Mouse (Mus musculus): ENCODE measurements at regions not wholly inside any gene's neighbourhood (a gene's known extent, or its start where the extent isn't known, plus 50 kb on each side); places are given as distances from the start of the nearest gene placed in this dataset.

DNA sequence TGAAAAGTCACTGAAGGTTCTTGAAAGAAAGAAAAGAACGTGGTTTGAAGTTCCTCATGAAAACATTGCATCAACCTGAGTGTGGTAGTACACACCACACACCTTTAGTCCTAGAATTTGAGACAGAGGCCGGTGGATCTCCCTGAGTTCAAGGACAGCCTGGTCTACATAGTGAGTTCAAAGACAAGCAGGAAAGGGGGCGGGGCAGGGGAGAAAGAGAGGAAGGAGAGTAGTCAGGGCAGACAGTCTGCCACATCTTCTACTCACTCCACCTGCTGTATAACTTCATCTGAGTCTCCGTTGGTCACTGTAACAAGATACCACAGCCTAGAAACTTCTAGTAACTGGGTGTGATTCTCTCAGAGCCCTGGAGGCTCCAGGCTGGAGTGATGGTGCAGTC, 190.2 kb upstream of the Sdk2 start:
- Histone ChIP-seq H3K27me3 (ENCODE audit: control insufficient read depth, insufficient read depth, low read length) (no peaks in the 10 kb centered on the region), H3K9ac (ENCODE audit: low read length) (no peak overlapping the region), H3K36me3 (ENCODE audit: control insufficient read depth, insufficient read depth, low read length) (no peaks in the 10 kb centered on the region), H3K9me3 (ENCODE audit: control insufficient read depth, low read length) (no peaks in the 10 kb centered on the region), H3K4me1 (replicated peaks; ENCODE audit: control insufficient read depth, insufficient read depth, low read length) (peaks cover under 1% of the 10 kb centered on the region; the same call in 1 of the 2 replicates), H3K27ac (ENCODE audit: low read depth, low read length) (no peak overlapping the region), H3K4me3 (ENCODE audit: low read depth, low read length) (no peak overlapping the region), H3K4me2 (ENCODE audit: low read depth, low read length, severe bottlenecking) (no peak overlapping the region)
- 76% methylated on average over 4 of the region's 4 CpGs for WGBS
- ATAC-seq (replicated peaks; ENCODE audit: low FRiP score) = no peak
- DNase-seq (ENCODE audit: low spot score) = no peak

DNA sequence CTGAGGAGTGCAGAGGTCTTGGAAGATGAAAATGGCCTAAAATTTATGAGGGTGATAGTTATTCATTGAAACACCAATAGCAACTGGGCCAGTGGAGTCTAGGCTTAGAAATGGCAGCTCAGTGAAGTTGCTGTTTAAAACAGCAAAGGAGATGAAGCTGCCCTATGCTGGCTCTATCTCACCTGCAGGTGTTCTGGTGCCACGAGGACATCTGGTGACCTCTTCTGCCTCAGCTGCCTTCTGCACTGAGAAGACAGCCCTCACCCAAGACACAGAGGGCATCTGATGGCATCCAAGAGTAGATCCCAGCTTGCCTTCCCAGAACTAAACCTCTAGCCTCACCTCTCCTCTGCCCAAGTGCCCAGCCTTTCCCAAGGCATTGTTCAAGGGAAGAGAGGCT, 187.5 kb upstream of the Sdk2 start:
- Histone ChIP-seq H3K36me3 (ENCODE audit: control insufficient read depth, insufficient read depth, low read length) (no peaks in the 10 kb centered on the region), H3K4me3 (ENCODE audit: low read depth, low read length) (no peak overlapping the region), H3K27me3 (ENCODE audit: control insufficient read depth, insufficient read depth, low read length) (no peaks in the 10 kb centered on the region), H3K9ac (ENCODE audit: low read length) (no peak overlapping the region), H3K9me3 (ENCODE audit: control insufficient read depth, low read length) (no peaks in the 10 kb centered on the region), H3K27ac (ENCODE audit: low read depth, low read length) (no peak overlapping the region), H3K4me1 (replicated peaks; ENCODE audit: control insufficient read depth, insufficient read depth, low read length) (no peaks in the 10 kb centered on the region; the same call in 1 of the 2 replicates), H3K4me2 (ENCODE audit: low read depth, low read length, severe bottlenecking) (no peak overlapping the region)
- ATAC-seq (replicated peaks; ENCODE audit: low FRiP score) (no peak), DNase-seq (ENCODE audit: low spot score) (no peak)
- WGBS = 74% methylated on average over 1 of the region's 1 CpGs

DNA sequence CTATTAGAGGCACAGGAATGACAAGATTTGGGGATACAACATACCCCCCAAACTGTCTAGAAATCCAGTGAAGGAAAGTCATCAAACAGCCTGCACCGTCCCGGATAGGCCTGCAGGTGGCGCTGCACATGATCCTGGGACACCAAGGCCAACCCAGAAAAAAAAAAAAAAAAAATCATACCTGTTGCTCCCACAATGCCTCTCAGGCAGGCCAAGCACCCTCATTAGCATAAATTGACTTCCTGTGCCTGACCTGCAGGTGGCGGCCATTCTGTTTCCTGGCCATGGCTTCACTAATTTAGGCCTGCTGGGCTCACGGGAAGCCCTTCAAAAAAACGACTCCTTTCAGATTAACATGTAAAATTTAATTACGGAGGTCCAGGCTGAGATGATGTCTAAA, 184.8 kb upstream of the Sdk2 start:
- Histone ChIP-seq H3K4me2 (ENCODE audit: low read depth, low read length, severe bottlenecking) (no peak overlapping the region), H3K9me3 (ENCODE audit: control insufficient read depth, low read length) (no peaks in the 10 kb centered on the region), H3K27me3 (ENCODE audit: control insufficient read depth, insufficient read depth, low read length) (no peaks in the 10 kb centered on the region), H3K4me1 (replicated peaks; ENCODE audit: control insufficient read depth, insufficient read depth, low read length) (peaks cover 2% of the 10 kb centered on the region; the same call in 1 of the 2 replicates), H3K36me3 (ENCODE audit: control insufficient read depth, insufficient read depth, low read length) (no peaks in the 10 kb centered on the region), H3K4me3 (ENCODE audit: low read depth, low read length) (no peak overlapping the region), H3K27ac (ENCODE audit: low read depth, low read length) (no peak overlapping the region), H3K9ac (ENCODE audit: low read length) (no peak overlapping the region)
- ATAC-seq (replicated peaks; ENCODE audit: low FRiP score) (no peak), DNase-seq (ENCODE audit: low spot score) (peak; percentile 64)
- WGBS = 73% methylated on average over 7 of the region's 7 CpGs

DNA sequence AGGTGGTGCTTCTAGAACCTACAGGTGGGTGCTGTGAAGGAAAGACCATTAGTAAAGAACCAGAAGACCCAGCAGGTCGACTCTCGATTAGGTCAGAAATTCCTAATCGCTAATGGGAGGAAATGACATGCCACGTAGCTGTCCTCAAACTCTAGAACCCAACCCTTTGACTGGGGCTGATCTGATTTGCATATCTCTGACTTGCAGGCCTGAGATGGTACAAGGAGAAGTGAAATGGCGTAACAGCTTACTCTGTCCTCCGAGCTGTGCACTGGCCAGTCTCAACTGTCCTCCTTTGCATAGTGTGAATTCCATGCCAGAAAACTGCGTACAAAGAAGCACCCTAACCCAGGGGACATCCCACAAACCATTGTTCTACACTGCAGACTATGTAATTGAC, 182.4 kb upstream of the Sdk2 start:
- Histone ChIP-seq H3K9ac (ENCODE audit: low read length) (no peak overlapping the region), H3K4me1 (replicated peaks; ENCODE audit: control insufficient read depth, insufficient read depth, low read length) (peaks cover 2% of the 10 kb centered on the region; the same call in 1 of the 2 replicates), H3K4me2 (ENCODE audit: low read depth, low read length, severe bottlenecking) (no peak overlapping the region), H3K27ac (ENCODE audit: low read depth, low read length) (no peak overlapping the region), H3K9me3 (ENCODE audit: control insufficient read depth, low read length) (no peaks in the 10 kb centered on the region), H3K4me3 (ENCODE audit: low read depth, low read length) (no peak overlapping the region), H3K27me3 (ENCODE audit: control insufficient read depth, insufficient read depth, low read length) (no peaks in the 10 kb centered on the region), H3K36me3 (ENCODE audit: control insufficient read depth, insufficient read depth, low read length) (no peaks in the 10 kb centered on the region)
- no peak for DNase-seq (ENCODE audit: low spot score)
- ATAC-seq (replicated peaks; ENCODE audit: low FRiP score) = no peak
- WGBS = 90% methylated on average over 7 of the region's 7 CpGs

DNA sequence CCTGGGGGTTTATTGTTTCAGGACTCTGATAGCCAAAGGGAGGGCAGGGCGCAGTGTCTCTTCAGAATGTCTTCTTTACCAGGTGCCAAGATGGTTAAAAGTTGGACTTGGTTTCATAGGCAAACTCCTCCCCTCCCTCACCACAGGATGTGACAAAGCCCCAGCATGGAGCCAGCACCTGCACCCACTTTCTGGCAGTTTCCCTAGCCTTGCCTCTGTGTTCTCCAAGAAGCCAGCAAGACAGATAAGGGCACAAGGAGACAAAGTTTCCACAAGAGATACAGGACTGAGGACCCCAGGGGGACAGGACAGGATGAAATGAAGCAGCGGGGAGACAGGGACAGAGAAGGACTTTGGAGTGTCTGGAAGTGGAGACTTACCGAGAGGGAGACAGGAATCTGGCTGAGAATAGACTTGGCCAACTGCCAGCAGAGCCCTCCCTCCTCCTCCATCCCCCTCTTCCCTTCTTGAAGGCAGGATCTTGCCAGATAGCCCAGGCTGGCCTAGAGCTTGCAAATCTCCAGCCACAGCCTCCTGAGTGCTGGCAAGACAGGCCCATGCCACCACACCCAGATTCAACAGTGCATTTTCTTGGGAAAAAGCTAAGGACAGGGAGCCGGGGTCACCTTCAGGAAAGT, 181.5 kb upstream of the Sdk2 start:
- Histone ChIP-seq H3K4me2 (ENCODE audit: low read depth, low read length, severe bottlenecking) (no peak overlapping the region), H3K27ac (ENCODE audit: low read depth, low read length) (no peak overlapping the region), H3K9ac (ENCODE audit: low read length) (no peak overlapping the region), H3K4me3 (ENCODE audit: low read depth, low read length) (no peak overlapping the region), H3K9me3 (ENCODE audit: control insufficient read depth, low read length) (no peaks in the 10 kb centered on the region), H3K27me3 (ENCODE audit: control insufficient read depth, insufficient read depth, low read length) (no peaks in the 10 kb centered on the region), H3K4me1 (replicated peaks; ENCODE audit: control insufficient read depth, insufficient read depth, low read length) (peaks cover 2% of the 10 kb centered on the region; the same call in 1 of the 2 replicates), H3K36me3 (ENCODE audit: control insufficient read depth, insufficient read depth, low read length) (no peaks in the 10 kb centered on the region)
- no peak for ATAC-seq (replicated peaks; ENCODE audit: low FRiP score)
- 74% methylated on average over 4 of the region's 4 CpGs for WGBS
- no peak for DNase-seq (ENCODE audit: low spot score)

DNA sequence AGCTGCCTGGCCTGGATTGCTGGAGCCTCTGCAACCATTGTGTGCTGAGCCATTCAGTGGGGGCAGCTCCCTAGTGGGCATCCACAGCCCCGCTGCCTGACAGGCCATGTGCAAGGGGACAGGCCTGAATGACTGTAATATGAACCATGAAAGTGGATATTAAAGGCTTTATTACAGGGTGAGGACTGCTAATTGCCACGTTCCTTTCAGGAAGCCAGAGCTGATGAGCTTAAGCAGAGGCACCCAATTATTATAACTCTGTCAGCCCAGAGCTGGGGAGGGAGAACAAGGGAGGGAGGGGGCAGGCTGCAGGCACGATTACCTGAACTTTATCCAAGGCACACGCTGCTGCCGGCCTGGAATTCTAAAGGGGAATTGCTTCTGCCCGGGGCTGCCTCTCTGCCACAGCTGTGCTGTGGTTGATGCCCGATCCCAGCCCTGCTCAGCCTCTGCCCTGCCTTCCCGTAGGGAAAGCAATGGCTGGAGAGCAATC, 172.5 kb upstream of the Sdk2 start:
- Histone ChIP-seq H3K4me1 (replicated peaks; ENCODE audit: control insufficient read depth, insufficient read depth, low read length) (peaks cover 13% of the 10 kb centered on the region), H3K4me3 (ENCODE audit: low read depth, low read length) (no peak overlapping the region), H3K36me3 (ENCODE audit: control insufficient read depth, insufficient read depth, low read length) (no peaks in the 10 kb centered on the region), H3K27ac (ENCODE audit: low read depth, low read length) (peak overlapping the region; percentile 70; the same call in 1 of the 2 replicates), H3K9ac (ENCODE audit: low read length) (peak overlapping the region; percentile 29; the same call in 1 of the 2 replicates), H3K4me2 (ENCODE audit: low read depth, low read length, severe bottlenecking) (0 out of 2 replicates have a peak overlapping the region, but pooled peaks have one; percentile 26), H3K27me3 (ENCODE audit: control insufficient read depth, insufficient read depth, low read length) (no peaks in the 10 kb centered on the region), H3K9me3 (ENCODE audit: control insufficient read depth, low read length) (no peaks in the 10 kb centered on the region)
- peak; percentile 77 for DNase-seq (ENCODE audit: low spot score)
- ATAC-seq (replicated peaks; ENCODE audit: low FRiP score) = peak; percentile 87
- 10% methylated on average over 8 of the region's 8 CpGs for WGBS

DNA sequence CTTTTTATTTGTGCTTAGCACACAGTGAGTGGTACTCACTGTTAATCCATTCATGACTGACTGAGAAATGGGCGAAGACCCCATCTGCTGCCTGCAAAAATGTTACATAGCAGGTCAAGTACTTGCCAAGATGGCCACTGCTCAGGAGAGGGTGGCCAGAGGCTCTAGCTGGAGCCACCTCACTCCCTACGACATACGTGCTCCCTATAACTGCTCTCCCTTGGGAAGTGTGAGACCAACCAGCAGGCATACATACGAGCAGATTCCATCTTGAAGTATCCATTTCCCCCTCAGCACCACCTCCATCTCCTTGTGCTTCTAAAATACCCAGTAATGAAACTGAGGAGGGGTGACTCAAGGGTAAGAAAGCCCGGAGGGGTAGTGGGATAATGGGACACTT, 172.0 kb upstream of the Sdk2 start:
- DNase-seq (ENCODE audit: low spot score) (no peak), ATAC-seq (replicated peaks; ENCODE audit: low FRiP score) (no peak)
- no peak overlapping the region for H3K4me2 ChIP-seq (ENCODE audit: low read depth, low read length, severe bottlenecking)
- H3K4me1 ChIP-seq (replicated peaks; ENCODE audit: control insufficient read depth, insufficient read depth, low read length) = peaks cover 13% of the 10 kb centered on the region
- H3K4me3 ChIP-seq (ENCODE audit: low read depth, low read length) = no peak overlapping the region
- no peaks in the 10 kb centered on the region for H3K36me3 ChIP-seq (ENCODE audit: control insufficient read depth, insufficient read depth, low read length)
- H3K27me3 ChIP-seq (ENCODE audit: control insufficient read depth, insufficient read depth, low read length) = no peaks in the 10 kb centered on the region
- peak overlapping the region; percentile 70; the same call in 1 of the 2 replicates for H3K27ac ChIP-seq (ENCODE audit: low read depth, low read length)
- no peak overlapping the region for H3K9ac ChIP-seq (ENCODE audit: low read length)
- H3K9me3 ChIP-seq (ENCODE audit: control insufficient read depth, low read length) = no peaks in the 10 kb centered on the region
- WGBS = 73% methylated on average over 5 of the region's 5 CpGs

- H3K27ac ChIP-seq (ENCODE audit: low read depth, low read length) = no peak overlapping the region
- H3K4me3 ChIP-seq (ENCODE audit: low read depth, low read length) = no peak overlapping the region
- no peak for ATAC-seq (replicated peaks; ENCODE audit: low FRiP score)
- no peak for DNase-seq (ENCODE audit: low spot score)
- H3K9ac ChIP-seq (ENCODE audit: low read length) = no peak overlapping the region
- H3K4me1 ChIP-seq (replicated peaks; ENCODE audit: control insufficient read depth, insufficient read depth, low read length) = peaks cover 13% of the 10 kb centered on the region
- 79% methylated on average over 8 of the region's 8 CpGs for WGBS
- no peaks in the 10 kb centered on the region for H3K27me3 ChIP-seq (ENCODE audit: control insufficient read depth, insufficient read depth, low read length)
- no peak overlapping the region for H3K4me2 ChIP-seq (ENCODE audit: low read depth, low read length, severe bottlenecking)
- no peaks in the 10 kb centered on the region for H3K9me3 ChIP-seq (ENCODE audit: control insufficient read depth, low read length)
- H3K36me3 ChIP-seq (ENCODE audit: control insufficient read depth, insufficient read depth, low read length) = no peaks in the 10 kb centered on the region
These were observed 171.5 kb upstream of the Sdk2 start for GRCm38 (mm10) chr11:114238316-114238715.

DNA sequence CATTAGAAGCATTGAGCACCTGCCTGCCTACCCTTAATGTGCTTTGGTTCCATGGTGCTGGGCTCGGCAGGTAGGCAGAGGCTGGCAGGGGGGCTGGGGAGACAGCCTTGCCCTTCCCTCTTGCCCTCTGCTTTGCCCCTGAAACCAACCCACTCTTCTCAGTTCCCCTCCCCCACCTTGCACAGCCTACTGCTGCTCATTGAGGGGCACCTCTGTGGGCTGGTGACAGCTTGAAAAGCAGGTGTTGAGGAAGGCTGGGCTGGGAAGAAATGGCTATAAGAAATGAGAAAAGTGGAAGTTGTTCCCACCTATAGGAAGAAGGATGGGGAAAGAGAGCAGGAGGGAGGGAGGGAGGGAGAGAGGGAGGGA, 167.7 kb upstream of the Sdk2 start:
- no peaks in the 10 kb centered on the region for H3K27me3 ChIP-seq (ENCODE audit: control insufficient read depth, insufficient read depth, low read length)
- H3K4me2 ChIP-seq (ENCODE audit: low read depth, low read length, severe bottlenecking) = no peak overlapping the region
- ATAC-seq (replicated peaks; ENCODE audit: low FRiP score) (no peak), DNase-seq (ENCODE audit: low spot score) (no peak)
- H3K4me3 ChIP-seq (ENCODE audit: low read depth, low read length) = no peak overlapping the region
- H3K9ac ChIP-seq (ENCODE audit: low read length) = no peak overlapping the region
- H3K4me1 ChIP-seq (replicated peaks; ENCODE audit: control insufficient read depth, insufficient read depth, low read length) = peaks cover 7% of the 10 kb centered on the region
- WGBS = 55% methylated on average over 1 of the region's 1 CpGs
- no peak overlapping the region for H3K27ac ChIP-seq (ENCODE audit: low read depth, low read length)
- H3K36me3 ChIP-seq (ENCODE audit: control insufficient read depth, insufficient read depth, low read length) = no peaks in the 10 kb centered on the region
- H3K9me3 ChIP-seq (ENCODE audit: control insufficient read depth, low read length) = no peaks in the 10 kb centered on the region

Measured in forebrain, embryonic 11.5 days (tissue).